Mouse (Mus musculus) frontal cortex, postnatal 14 days (tissue): ENCODE data around the gene Ift52.
"Not testable (repeated sequence)": the region's sequence is repeated elsewhere in the genome, so short reads cannot be mapped to it uniquely, and the experiment has no call there.

Source experiments
- DNase-seq, 2 experiments: peaks; one replicate each; pipeline ENCODE4 v3.0.0; 2022; ENCODE audit warnings: low spot score in 2 of 2

Gene Ift52

DNA sequence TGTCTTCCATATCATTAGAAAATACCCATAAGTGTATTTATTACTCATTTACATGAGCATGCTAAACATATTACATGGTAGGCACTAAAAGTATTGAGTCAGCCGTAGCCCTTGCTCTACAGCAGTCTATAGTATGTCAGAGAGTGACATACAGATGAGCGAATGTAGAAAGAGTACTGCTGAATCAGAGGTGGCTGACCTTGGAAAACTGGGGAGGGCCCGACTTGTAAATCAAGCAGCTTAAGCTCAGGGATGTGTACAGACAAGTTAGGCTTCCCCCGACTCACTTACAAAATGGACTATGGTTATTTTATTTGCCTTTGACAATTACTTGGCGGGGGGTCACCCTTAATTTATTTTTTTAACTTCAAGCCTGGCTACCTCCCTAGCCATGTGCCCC, 14.1 kb downstream of the Ift52 start:
- no peak for DNase-seq

DNA sequence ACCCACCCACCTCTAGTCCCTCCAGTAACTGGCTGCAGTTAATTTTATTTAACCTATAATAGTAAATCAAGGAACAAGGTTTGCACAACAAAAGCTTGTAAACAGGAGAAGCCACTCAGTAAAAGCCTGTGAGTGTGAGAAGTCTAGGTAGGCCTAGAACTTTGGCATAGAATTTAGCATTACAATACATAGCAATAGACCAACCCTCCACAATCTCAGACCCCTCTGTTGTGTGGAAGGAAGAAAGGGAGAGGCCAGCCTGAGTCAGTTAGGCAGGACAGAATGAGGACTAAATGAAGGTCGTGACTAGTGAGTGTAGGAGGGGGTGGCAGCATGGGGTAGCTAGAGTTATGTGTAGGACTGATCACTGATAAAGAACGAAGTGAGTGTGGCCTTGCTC, 14.6 kb downstream of the Ift52 start:
- DNase-seq, result no peak

DNA sequence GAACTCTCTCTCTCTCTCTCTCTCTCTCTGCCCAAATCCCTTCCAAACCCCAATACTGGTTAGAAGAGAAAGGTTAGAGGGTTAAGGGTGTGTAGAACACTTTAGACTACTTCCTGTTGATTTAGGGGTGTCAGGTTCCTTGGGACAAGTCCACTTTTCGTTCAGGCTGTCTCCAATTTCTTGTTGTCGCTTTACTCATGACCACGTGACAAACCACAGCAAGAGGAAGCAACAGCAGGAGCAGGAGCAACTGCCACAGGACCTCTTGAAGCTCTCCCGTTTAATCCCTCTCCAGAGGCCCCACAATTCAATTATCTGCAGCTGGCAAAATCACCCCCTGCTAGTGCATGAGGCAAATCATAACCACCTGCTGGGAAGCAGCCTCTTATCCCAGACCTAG, 15.5 kb downstream of the Ift52 start:
- no peak for DNase-seq

DNA sequence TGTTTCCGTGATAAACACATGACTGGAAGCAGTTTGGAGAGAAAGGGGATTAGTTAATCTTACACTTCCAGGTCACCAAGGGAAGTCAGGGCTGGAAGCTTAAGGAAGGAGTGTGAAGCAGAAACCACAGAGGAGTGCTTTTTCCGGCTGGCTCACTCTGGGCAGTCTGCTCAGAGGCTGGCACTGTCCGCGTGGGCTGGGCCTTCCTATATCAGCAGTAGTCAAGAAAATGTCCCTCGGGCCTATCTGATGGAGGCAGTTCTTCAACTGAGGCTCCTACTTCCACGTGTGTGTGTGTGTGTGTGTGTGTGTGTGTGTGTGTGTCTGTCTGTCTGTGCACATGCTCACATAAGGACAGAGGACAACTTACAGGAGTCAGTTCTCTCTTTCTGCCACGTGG, 22.8 kb downstream of the Ift52 start:
- DNase-seq, result no peak

DNA sequence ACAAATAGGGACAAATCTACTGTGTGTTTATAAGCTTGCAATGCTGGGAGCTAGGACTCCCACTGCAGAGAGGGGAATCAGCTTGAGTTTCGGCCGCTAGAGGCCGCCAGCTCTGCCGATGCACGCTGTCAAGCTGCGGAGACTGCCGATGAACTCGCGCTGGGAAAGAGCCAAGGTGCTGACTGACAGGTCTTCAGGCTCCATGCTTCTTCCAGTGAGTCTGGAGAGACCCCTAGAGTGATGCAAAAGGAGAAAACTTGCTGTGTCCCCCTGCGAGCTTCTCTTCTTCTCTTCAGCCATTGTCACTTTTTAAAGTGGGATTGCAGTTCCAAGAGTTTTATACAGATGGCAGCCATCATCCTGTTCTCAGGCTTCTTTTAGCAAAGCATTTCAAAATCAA, 31.0 kb downstream of the Ift52 start:
- peak; percentile 14 to 63 for DNase-seq

DNA sequence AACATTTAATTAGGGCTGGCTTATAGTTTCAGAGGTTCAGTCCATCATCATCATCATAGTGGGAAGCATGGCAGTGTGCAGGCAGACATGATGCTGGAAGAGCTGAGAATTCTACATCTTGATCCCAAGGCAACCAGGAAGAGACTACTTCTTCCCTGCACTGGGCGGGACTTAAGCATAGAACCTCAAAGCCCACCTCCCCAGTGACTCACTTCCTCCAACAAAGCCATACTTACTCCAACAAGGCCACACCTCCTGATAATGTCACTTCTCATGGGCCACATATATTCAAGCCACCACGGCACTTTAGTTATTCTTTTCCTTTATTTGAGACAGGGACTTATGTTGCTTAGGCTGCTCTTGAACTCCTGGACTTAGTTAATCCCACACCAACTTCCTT, 32.0 kb downstream of the Ift52 start:
- no peak for DNase-seq

DNA sequence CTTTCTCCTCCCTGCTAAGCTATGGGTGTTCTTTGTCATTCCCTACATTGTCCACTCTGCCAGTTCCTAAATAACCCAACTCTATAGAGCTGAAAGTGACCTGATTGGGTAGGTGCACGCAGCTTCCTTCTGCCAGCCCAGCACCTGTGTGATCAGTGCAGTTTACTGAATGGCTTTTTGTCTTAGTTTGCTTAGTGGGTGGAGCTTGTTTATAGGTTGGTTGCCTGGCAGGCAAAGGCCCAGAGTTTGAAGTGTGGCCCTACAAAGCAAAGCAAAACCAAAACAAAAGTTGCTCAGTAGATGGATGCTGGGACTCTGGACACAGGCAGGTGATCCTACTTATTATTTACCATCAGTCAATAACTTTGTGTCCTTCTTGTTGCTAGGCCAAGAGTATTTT, 34.5 kb downstream of the Ift52 start:
- no peak for DNase-seq

DNA sequence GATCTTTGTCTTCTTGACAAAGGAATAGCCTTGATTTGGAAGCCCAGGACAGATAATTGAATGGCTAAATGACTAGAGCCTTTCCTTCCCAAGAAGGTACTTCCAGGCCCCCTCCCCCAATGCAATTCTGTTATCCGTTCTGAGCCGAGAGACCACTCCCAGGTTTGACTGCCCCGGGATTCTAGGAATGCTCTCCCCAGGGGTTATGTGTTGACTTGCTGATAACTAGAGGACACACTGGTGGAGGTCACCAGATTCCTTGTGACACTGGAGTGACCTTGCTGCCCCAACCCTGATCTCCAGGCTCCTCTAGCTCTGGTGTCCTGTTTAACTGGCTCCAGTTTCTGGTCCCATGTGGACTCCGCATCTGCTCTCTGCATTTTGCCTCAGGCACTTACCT, 34.9 kb downstream of the Ift52 start:
- DNase-seq, result no peak

DNA sequence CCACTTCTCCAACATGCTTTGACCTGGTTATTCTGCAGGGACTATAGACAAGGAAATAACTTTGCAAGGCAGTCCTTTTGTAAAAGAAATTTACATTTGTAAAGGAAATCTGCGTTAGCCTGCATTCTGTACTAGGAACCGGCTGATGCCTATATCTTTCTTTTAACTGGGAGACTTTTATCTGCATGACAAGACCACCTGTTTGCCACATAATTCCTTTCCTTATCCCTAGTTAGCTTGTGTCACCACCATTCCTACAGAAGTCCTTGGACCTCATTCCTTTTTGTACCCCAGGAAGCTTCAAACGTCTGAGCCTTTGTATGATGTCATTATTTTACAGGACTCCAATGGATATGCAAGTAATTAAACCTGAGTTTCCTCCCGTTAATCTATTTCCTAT, 35.7 kb downstream of the Ift52 start:
- DNase-seq, result no peak

DNA sequence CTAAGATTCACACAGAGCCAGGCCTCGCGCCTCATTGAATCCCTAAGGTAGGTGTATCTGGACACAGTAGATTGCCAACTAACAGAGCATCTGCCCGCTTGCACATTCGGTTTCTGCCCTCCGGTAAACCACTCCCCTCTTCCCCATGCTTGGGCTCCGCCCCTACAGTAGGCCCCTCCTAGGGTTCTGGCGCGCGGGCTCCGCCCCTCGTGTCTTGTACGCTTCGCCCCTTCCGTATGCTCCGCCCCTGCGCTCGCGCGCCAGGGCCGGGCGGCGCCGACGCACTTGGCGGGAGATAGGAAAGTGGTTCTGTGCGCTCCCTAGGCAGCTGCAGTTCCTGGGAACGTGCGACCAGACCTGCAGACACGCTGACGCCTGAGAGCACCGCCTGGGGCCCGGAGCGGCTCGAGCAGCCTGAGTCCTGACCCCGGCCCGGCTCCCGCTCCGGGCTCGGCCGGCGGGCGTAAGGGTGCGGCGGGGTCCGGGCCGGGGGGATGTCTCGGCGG, 37.2 kb downstream of the Ift52 start, which contains the start of gene Mybl2:
TSS of gene Mybl2 (plus strand) at position 353 of the 506 bp plus-strand sequence.
- DNase-seq, result peak; percentile 72 to 78

DNA sequence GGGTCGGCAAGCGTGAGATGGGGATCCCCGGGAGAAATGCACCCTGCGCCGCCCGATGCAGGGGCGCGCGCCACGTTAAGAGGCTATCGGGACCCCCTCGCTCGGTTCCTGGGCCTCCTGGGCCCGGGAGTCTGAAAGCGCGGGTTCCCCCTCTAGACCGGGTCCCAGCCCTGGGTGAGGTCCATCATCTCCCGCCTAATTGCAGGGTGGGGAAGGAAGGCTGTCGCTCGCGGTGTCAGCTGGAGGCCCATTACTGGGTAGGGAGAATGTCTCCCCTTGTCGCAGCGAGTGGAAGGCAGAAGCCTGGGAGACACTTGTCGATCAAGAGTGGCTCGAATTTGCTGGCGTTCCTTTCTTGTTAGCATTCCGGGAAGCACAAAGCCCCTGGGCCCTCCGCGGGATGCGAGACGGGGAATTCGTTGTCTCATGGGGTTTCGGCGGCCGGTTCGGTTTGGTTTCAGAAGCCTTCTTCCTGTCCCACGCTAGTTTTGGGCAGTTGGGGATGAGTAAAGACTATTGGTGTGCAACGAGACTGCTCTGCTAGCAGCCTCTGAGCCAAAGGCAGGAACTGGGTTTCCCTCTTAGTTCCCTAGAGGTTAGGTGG, 37.8 kb downstream of the Ift52 start:
- DNase-seq, result no peak

DNA sequence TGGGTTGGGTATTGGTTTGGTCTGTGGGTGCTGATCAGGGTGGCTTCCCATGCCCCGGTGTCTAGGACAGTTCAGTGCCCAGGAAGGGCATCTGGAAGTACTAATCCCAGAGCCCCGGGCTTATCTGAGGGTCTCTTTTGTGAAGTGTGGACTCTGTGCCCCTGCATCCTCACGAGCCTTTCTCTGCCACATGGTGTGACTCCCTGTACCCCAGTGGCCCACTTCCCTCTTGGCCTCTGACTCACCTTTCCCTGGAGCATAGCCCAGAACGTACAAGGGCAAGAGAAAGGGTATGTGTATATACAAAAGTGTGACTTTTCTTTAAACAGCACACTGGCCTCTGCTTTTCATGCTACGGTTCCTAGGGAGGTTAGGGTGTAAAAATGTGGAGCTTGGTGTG, 38.6 kb downstream of the Ift52 start:
- no peak for DNase-seq

DNA sequence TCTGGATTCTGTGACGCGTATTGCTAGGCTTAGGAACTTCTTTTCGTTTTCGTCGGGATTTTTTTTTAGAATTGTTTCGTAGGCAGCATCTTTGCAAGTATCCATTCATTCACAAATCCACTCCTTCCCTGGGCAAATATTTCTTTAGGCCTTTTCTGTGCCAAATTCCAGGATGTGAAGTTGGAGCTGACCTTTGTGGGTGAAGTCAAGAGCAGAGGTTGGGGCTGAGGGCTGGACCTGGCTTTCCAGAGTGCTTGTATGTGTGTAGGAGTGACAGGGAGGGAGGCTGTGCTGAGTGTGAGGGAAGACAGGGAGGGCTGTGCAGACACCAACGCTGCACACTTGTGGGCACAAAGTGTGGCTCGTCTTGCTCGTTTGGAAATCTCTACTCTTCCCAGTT, 39.4 kb downstream of the Ift52 start:
- DNase-seq, result no peak

DNA sequence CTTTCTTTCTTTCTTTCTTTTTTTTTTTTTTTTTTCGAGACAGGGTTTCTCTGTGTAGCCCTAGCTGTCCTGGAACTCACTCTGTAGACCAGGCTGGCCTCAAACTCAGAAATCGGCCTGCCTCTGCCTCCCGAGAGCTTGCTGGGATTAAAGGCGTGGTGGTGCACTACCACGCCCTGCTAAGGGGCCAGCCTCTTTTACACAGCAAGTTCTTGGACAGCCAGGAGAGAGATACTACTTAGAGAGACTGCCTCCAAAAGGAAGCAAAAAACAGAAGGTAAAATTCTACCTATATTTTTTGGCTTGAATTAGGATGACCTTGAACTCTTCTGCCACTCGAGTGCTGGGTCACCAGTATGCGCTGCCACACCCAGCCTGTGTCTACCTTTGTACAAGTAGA, 41.8 kb downstream of the Ift52 start:
- DNase-seq, result not testable (repeated sequence)

DNA sequence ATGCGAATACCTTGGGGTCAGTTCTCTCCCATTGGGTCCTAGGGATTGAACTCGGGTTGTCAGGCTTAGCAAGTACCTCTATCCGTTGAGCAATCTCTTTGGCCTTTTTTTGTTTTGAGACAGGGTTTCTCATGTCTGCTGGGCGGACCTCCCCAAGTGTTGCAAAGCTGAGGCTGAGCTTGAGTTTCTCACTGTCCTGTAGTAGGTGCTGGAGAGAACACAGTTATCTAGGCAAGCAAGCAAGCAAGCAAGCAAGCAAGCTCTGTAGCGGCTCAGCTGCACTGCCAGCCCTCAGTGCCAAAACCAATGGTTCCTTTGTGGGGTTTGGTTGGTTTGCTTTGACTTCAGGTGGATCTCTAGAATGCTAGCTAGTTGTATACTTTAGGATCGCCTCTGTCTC, 43.5 kb downstream of the Ift52 start:
- DNase-seq, result no peak

DNA sequence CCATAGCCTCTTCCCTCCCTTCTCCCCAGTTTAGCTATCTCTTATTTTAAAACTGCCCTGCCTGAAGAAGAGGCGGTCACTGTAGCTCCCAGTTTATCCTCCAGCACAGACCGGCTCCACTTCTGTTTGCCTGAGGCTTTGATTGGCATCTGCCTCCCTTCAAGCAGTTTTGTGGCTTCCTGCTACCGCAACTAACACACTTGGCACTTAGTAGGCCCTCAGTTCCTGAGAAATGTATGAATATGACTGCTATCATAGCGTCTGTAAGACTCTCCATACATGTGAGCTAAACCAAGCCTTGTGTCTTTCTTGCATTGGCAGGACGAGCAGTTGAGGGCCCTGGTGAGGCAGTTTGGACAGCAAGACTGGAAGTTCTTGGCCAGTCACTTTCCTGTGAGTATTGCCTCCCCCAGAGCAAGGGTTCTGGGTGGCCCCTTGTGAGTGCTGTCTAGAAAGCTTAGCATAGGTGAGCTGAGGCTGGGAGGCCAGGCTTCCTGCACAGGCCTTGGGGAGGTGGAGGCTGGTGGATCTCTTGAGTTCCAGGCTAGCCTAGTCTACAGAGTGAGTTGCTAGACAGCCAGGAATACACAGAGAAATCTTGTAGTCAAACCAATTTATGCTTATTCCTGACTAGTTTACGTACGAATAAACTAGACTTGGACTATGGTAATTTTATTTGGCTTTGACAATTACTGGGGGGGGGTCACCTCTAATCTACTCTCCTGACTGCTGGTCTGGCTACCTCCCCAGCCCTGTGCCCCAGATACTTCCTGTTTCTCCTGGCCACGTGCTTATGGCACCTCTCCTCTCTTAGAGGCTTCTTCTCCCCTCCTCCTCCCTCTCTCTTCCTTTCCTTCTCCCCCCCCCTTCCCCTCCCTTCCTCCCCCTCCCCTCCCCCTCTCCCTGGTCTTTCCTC, 44.3 kb downstream of the Ift52 start:
- no peak for DNase-seq

DNA sequence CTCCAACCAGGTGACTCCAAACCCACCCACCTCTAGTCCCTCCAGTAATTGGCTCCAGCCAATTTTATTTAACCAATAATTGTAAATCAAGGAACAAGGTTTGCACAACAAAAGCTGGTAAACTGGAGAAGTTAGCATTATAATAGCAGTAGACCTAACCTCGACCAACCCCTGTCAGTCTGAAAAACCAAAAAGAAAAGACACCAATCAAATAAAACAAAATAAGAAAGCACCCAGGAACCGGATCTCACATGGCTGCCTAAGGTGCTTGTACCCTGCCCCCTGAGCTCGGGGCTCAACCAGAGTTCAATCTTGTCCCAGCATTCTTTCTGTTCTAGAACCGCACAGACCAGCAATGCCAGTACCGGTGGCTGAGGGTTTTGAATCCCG, 45.0 kb downstream of the Ift52 start:
- no peak for DNase-seq

DNA sequence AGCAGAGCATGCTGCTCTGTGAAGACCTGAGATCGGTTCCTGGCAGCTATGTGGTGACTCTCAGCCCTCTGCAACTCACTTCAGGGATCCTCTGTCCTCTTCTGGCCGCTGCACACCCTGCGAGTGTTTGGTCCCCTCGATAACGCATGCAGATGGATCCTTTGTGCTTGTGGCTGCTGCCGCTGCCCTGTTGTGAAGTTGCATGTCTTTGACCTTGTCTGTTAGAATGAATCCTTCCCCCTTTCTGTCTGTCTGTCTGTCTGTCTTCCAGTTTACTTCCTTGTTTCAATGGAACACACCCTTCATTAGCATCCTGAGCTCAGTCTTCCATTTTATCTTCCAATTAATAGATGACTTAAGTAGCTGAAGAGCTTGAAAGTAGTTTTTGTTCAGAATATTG, 49.2 kb downstream of the Ift52 start:
- no peak for DNase-seq

DNA sequence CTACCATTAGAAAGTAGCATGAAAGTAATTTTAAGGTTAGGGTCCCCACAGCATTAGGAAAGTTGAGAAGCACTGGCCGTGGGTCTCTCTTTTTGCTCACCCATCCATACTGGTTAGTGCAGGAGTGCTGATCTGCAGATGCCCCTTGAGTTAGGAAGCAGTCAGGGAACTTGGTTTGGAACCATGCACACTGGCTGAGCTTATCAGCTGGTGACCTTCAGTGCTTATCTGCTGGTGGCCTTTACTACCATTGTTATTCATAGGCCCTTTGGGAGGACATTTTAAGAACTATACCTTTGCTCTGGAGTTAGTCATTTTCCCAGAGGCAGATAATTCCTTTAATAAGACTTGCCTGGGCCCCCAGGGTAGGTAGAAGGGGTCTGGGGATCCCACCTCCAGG, 50.1 kb downstream of the Ift52 start:
- DNase-seq, result no peak

DNA sequence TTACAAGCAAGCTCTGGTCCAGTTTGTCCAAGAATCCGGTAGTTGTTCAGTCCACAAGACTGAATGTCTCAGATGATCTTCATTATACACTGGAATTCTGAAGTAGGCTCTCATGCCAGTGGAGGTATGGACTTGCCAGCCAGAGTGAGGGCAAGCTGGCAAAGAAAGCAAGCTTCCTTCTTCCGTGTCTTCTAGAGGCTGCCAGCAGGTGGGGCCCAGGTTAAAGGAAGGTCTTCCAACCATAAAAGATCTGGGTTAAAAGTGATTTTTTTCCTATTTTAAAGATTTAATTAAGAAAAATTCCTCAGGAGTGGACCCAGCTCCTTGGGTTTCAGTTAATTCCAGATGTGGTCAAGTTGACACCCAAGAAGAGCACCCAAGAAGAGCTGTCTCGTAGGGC, 53.1 kb downstream of the Ift52 start:
- DNase-seq, result no peak

DNA sequence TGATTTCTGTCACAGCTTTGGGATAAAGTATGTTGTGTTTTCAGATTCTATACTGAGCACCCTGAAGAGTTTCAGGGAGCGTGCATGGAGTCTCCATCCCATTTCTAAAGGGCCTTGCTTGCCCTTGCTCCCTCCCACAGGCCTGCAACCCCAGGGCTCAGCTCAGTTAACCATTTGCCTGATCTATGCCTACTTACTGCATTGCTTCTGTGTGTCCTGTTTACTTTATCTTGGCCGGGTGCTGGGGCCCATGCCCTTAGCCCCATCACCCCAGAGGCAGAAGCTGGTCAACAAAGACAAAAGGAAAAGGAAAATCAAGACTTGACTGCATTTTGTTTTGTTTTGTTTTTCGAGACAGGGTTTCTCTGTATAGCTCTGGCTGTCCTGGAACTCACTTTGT, 54.4 kb downstream of the Ift52 start:
- DNase-seq, result no peak

DNA sequence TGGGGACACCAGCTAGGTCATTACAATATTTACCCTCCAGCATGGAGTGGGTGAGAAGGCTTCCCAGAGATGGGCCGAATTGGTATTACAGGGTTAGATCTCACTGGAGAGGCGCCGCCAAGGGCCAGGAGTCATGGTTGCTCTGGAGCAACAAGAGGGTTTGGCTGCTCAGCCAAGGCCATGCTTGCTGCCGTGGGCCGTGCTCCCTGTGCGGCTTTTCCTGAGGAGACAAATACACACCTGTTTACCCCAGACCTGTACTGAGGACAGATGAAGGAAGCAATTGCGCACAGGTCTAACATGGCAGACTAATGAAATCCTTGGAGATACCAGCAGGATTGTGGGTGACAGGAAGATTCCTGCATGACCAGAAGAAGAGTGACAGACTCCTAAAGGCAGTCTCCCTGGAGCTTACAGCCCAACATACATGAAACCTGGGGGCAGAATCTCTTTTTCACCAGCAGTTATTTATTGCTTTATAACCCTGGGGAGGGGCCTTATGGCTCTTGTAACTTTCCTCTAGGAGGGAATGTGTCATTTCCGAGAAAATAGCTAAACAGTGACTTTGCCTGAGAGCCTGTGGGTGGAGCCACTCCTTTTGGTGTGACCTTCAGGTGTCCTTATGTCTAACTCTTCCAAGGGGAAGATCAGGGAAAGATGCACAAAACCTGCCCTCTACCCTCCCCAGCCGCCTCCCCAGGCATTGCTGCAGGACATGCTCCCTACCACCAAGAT, 56.0 kb downstream of the Ift52 start:
- no peak for DNase-seq

DNA sequence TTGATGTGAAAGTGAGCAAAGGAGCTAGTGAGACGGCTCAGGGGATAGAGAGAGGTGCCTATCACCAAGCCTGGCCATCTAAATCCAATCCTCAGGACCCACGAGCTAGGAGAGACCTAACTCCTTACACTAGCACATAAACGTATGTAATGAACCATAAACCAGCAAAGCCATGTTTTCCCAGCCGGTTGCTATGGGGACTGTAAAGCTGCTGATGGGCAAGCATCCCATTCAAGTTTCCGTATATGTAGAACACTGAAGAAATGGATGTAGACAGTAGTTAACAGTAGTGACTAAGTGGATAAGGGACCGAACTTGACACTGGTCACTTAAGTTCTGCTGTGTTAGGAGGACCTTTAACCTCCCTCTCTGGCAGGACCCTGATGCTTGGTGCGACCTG, 56.9 kb downstream of the Ift52 start:
- peak in 1 of 2 experiments; percentile 14 for DNase-seq
